Comparison of ENCODE assay signal across 9 mouse cellular contexts in genomic region chr15:25915574-25916205, GRCm38 (mm10).
DNase-seq lines count a peak whose midpoint lies in the region; ATAC-seq and TF ChIP-seq lines count a peak whose summit lies in the region.
"Had no signal": no experiment of that assay in that cellular context is flagged by ENCODE, and none has a peak within 500 bp of the region (broad histone marks: within the 10 kb centered on the region; RNA-seq: fewer than 3 reads in every experiment).

No protein-coding gene starts in this region.

- no peak overlapping the region for H3K4me2 ChIP-seq in hindbrain, embryonic 13.5 days
- H3K4me2 ChIP-seq in hindbrain, embryonic 11.5 days (replicated peaks; ENCODE audit: low read depth, low read length) = no peak overlapping the region
- H3K4me2 ChIP-seq in midbrain, embryonic 11.5 days = no peak overlapping the region
- H3K4me2 ChIP-seq: lung, embryonic 15.5 days had no signal

- TF ChIP-seq POLR2A in thymus, adult 2 months (IDR thresholded peaks at IDR 0.05; ENCODE audit: control insufficient read depth, extremely low read depth, insufficient read depth, low read length, poor library complexity) = no peak

- peaks cover 13% of the 10 kb centered on the region for H3K4me1 ChIP-seq in hindbrain, embryonic 13.5 days (replicated peaks)
- H3K4me1 ChIP-seq in hindbrain, embryonic 11.5 days (replicated peaks; ENCODE audit: control insufficient read depth, insufficient read depth, low read length) = 0 out of 2 replicates have a peak, but pooled peaks cover 2% of the 10 kb centered on the region
- H3K4me1 ChIP-seq in midbrain, embryonic 11.5 days (ENCODE audit: control insufficient read depth, insufficient read depth, low read length) = no peaks in the 10 kb centered on the region
- peaks cover 12% of the 10 kb centered on the region for H3K4me1 ChIP-seq in thymus, adult 2 months (replicated peaks; ENCODE audit: control insufficient read depth, insufficient read depth, low read length)

- 70% methylated on average over 11 of the region's 11 CpGs for WGBS in hindbrain, embryonic 13.5 days
- WGBS in hindbrain, embryonic 11.5 days = 70% methylated on average over 11 of the region's 11 CpGs
- 52% methylated on average over 11 of the region's 11 CpGs for WGBS in midbrain, embryonic 11.5 days
- 88% methylated on average over 11 of the region's 11 CpGs for WGBS in thymus, adult 2 months

- H3K9me3 ChIP-seq in hindbrain, embryonic 13.5 days = no peaks in the 10 kb centered on the region
- H3K9me3 ChIP-seq in hindbrain, embryonic 11.5 days (ENCODE audit: control insufficient read depth, low read length) = no peaks in the 10 kb centered on the region
- H3K9me3 ChIP-seq in midbrain, embryonic 11.5 days (ENCODE audit: control insufficient read depth, low read length) = no peaks in the 10 kb centered on the region
- H3K9me3 ChIP-seq: lung, embryonic 15.5 days had no signal

- H3K4me3 ChIP-seq in hindbrain, embryonic 13.5 days = no peak overlapping the region
- H3K4me3 ChIP-seq in hindbrain, embryonic 11.5 days (ENCODE audit: low read depth, low read length) = no peak overlapping the region
- no peak overlapping the region for H3K4me3 ChIP-seq in midbrain, embryonic 11.5 days (ENCODE audit: low read depth, low read length)
- H3K4me3 ChIP-seq in thymus, adult 2 months (ENCODE audit: control insufficient read depth, insufficient read depth, low read length) = no peak overlapping the region
- H3K4me3 ChIP-seq: lung, embryonic 15.5 days had no signal

- DNase-seq in hindbrain, embryonic 11.5 days (ENCODE audit: low spot score) = no peak
- peak; percentile 52 for DNase-seq in Muller cell, postnatal 12 days (ENCODE audit: inconsistent ontology term)
- DNase-seq in brain, adult 2 months (ENCODE audit: low read depth, low spot score) = peak; percentile 40
- DNase-seq in midbrain, embryonic 11.5 days (ENCODE audit: low spot score, missing footprints) = peak; percentile 81
- no peak for DNase-seq in thymus, adult 18-20 months
- DNase-seq in thymus, adult 2 months = no peak
- DNase-seq: thymus, postnatal 4 days had no signal

- no peak for TF ChIP-seq CTCF in thymus, adult 2 months (IDR thresholded peaks at IDR 0.05; ENCODE audit: borderline replicate concordance, control insufficient read depth, extremely low read depth, insufficient read depth, low read length, poor library complexity)

- no peaks in the 10 kb centered on the region for H3K27me3 ChIP-seq in hindbrain, embryonic 13.5 days
- H3K27me3 ChIP-seq in hindbrain, embryonic 11.5 days (ENCODE audit: control insufficient read depth, insufficient read depth, low read length) = no peaks in the 10 kb centered on the region
- no peaks in the 10 kb centered on the region for H3K27me3 ChIP-seq in midbrain, embryonic 11.5 days (ENCODE audit: control insufficient read depth, insufficient read depth, low read length)
- no peaks in the 10 kb centered on the region for H3K27me3 ChIP-seq in thymus, adult 2 months (ENCODE audit: control insufficient read depth, insufficient read depth, low read length)
- H3K27me3 ChIP-seq: lung, embryonic 15.5 days had no signal

- H3K9ac ChIP-seq in hindbrain, embryonic 13.5 days = peak overlapping the region; percentile 39; the same call in 1 of the 2 replicates
- H3K9ac ChIP-seq in hindbrain, embryonic 11.5 days (ENCODE audit: low read depth, low read length) = no peak overlapping the region
- no peak overlapping the region for H3K9ac ChIP-seq in midbrain, embryonic 11.5 days (ENCODE audit: low read length)
- H3K9ac ChIP-seq: lung, embryonic 15.5 days had no signal

- peak; percentile 41; the same call in 1 of the 2 replicates for ATAC-seq in hindbrain, embryonic 13.5 days (ENCODE audit: low FRiP score)
- no peak for ATAC-seq in hindbrain, embryonic 11.5 days (ENCODE audit: low FRiP score)
- peak; percentile 40; the same call in 1 of the 2 replicates for ATAC-seq in midbrain, embryonic 11.5 days (ENCODE audit: low FRiP score)

- H3K36me3 ChIP-seq in hindbrain, embryonic 13.5 days = no peaks in the 10 kb centered on the region
- no peaks in the 10 kb centered on the region for H3K36me3 ChIP-seq in hindbrain, embryonic 11.5 days (ENCODE audit: control insufficient read depth, insufficient read depth, low read length)
- no peaks in the 10 kb centered on the region for H3K36me3 ChIP-seq in midbrain, embryonic 11.5 days (ENCODE audit: control insufficient read depth, insufficient read depth, low read length)
- no peaks in the 10 kb centered on the region for H3K36me3 ChIP-seq in thymus, adult 2 months (ENCODE audit: control insufficient read depth, insufficient read depth, low read length)
- H3K36me3 ChIP-seq: lung, embryonic 15.5 days had no signal

- peak overlapping the region; percentile 60; the same call in 1 of the 2 replicates for H3K27ac ChIP-seq in hindbrain, embryonic 13.5 days
- no peak overlapping the region for H3K27ac ChIP-seq in hindbrain, embryonic 11.5 days (ENCODE audit: low read depth, low read length)
- no peak overlapping the region for H3K27ac ChIP-seq in midbrain, embryonic 11.5 days (ENCODE audit: low read depth, low read length)
- H3K27ac ChIP-seq in thymus, adult 2 months (ENCODE audit: control insufficient read depth, insufficient read depth, low read length) = no peak overlapping the region
- H3K27ac ChIP-seq: lung, embryonic 15.5 days had no signal

Comparison
In these comparisons a context has a peak if more than half of its experiments do, and no peak if none do; other contexts are left out.
1. DNase-seq: peak in Muller cell, postnatal 12 days (single experiment), brain, adult 2 months (single experiment) and midbrain, embryonic 11.5 days (single experiment); none in hindbrain, embryonic 11.5 days (single experiment), thymus, adult 18-20 months (0 of 2) and thymus, adult 2 months (single experiment).